Mouse (Mus musculus) embryonic fibroblast, embryonic 13.5 days (primary cell): ENCODE measurements around the gene Ttc39b. TPM values are rescaled to one million over a fixed set of nuclear protein-coding genes. Genes with fewer than 3 reads are reported as not detected.

Source experiments
- H3K27ac ChIP-seq: 2 replicates; pipeline ENCODE4 v1.5.1; 2012; ENCODE audit warnings: low read length, control low read depth, inconsistent platforms; ENCODE audit not compliant: insufficient read depth
- H3K4me1 ChIP-seq: 2 replicates; pipeline ENCODE4 v1.6.1; 2011; ENCODE audit warnings: low read length; ENCODE audit not compliant: control insufficient read depth, insufficient read depth
- H3K4me3 ChIP-seq: 2 replicates; pipeline ENCODE4 v1.5.1; 2011; ENCODE audit warnings: mild to moderate bottlenecking, control low read depth, low read length; ENCODE audit not compliant: insufficient read depth
- CTCF ChIP-seq: IDR thresholded peaks from 2 replicates; pipeline ENCODE4 v1.5.1; 2011; ENCODE audit warnings: mild to moderate bottlenecking, control low read depth, low read length, moderate library complexity, borderline replicate concordance; ENCODE audit not compliant: insufficient read depth
- POLR2A ChIP-seq: IDR thresholded peaks from 2 replicates; pipeline ENCODE4 v1.6.1; 2011; ENCODE audit warnings: low read depth, mild to moderate bottlenecking, control low read depth, low read length, moderate library complexity
- polyA plus RNA-seq: library from polyadenylated mRNA; stranded (reverse); fragments of >200 nt; gene quantifications from 2 replicates; pipeline ENCODE4 v1.2.4, GENCODE M21; 2011; ENCODE audit warnings: low read depth; ENCODE audit not compliant: missing spikeins, insufficient read length

Ttc39b gene
- polyA plus RNA-seq, 1 experiment: 34.6 TPM

- peak overlapping the region; percentile 82 for H3K27ac ChIP-seq
- no peak overlapping the region for H3K4me3 ChIP-seq
- TF ChIP-seq CTCF (no peak), POLR2A (no peak)
- H3K4me1 ChIP-seq: peaks cover 22% of the 10 kb centered on the region
Observed at GRCm38 (mm10) chr4:83308914-83309313, 15.1 kb downstream of the Ttc39b start.

GRCm38 (mm10) chr4:83307686-83308469 lies 16.2 kb downstream of the Ttc39b start:
- TF ChIP-seq POLR2A (no peak), CTCF (no peak)
- Histone ChIP-seq H3K4me3 (no peak overlapping the region), H3K27ac (no peak overlapping the region), H3K4me1 (peaks cover 25% of the 10 kb centered on the region)

DNA sequence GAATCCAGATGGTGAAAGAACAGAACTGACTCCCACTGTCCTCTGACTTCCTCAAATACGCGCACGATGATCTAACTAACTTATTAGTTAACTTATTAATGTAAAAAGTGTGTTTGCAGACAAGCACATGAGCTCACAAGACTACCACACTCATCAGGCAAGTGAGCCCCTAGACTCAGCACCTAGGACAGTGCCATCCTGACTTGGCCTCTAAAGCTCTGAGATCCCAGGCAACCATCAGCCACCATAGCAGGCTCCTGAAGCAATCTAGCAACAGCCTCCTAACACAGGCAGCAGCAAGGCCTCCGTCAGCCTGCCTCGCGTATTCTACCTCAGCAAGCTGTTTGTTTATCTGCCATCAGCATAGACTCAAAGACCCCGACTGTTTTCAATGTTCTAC lies 17.2 kb downstream of the Ttc39b start:
- TF ChIP-seq POLR2A (no peak), CTCF (no peak)
- H3K27ac ChIP-seq: no peak overlapping the region
- H3K4me3 ChIP-seq: no peak overlapping the region
- H3K4me1 ChIP-seq: peaks cover 28% of the 10 kb centered on the region

DNA sequence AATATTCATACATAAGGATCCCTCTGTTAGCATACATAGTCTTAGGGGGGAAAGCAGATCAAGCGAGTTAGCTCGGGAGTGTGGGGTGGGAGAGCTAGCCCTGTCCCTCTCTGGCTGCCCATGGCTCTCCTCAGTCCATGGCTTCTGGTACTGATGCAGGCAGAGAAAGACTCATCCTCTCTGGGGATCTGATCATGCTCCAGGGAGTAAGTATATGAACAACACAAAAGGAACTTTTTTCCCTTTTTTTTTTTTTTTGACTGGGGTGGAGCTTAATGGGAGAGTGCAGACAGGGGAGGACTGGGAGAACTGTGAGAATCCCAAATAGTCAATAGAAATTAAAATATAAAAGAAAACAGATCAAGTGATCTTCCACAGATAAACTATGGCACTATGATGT lies 19.0 kb downstream of the Ttc39b start:
- Histone ChIP-seq H3K4me3 (no peak overlapping the region), H3K27ac (no peak overlapping the region), H3K4me1 (peaks cover 33% of the 10 kb centered on the region)
- TF ChIP-seq POLR2A (no peak), CTCF (no peak)

DNA sequence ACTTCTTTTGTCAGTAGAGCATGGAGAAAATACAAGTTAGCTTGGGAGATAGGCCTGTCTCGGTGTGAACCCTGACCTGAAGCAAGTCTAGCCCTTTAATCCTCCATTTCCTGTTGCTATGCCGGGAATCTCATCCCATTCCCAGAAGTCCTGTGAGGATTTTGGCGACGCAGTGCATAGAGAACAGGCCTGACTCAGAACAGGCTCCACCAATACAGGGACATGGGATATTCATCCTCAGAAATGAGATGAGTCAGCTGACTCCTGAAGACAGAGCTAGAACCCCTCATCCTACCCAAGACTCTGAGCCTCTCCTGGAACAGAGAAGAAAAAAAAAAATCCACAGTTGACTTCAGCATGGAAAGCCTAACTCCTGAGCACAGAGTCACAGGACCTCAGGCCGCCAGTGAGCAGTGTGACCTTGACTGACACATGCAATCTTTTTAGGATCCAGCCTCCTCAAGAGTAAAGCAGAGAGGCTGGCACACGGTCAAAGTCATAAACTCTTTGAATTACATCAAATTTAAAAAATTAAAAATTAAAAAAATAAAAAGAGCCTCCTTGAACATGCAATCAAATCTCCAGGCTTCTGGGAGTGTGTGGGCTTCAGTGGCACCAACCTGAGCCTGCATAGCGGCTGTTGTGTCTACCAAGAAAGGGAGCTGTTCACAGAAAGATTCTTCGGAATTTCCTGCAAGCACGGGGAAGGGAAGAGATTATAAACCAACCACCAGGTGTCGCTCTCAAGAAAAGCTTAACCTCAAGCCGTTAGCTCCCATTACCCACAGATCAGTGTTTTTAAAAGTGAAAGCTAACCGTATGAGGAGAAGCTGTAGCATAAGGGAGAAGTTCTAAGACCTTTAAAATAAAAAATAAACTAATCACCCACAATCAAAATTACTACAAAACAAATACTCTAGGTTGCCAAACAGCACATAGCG lies 20.9 kb downstream of the Ttc39b start:
- Histone ChIP-seq H3K4me3 (no peak overlapping the region), H3K27ac (peak overlapping the region; percentile 97), H3K4me1 (peaks cover 26% of the 10 kb centered on the region)
- no peak for TF ChIP-seq POLR2A
- TF ChIP-seq CTCF: no peak

GRCm38 (mm10) chr4:83302123-83302737 lies 21.8 kb downstream of the Ttc39b start:
- no peak for TF ChIP-seq POLR2A
- TF ChIP-seq CTCF: no peak
- Histone ChIP-seq H3K4me3 (no peak overlapping the region), H3K4me1 (peaks cover 21% of the 10 kb centered on the region), H3K27ac (peak overlapping the region; percentile 97)

DNA sequence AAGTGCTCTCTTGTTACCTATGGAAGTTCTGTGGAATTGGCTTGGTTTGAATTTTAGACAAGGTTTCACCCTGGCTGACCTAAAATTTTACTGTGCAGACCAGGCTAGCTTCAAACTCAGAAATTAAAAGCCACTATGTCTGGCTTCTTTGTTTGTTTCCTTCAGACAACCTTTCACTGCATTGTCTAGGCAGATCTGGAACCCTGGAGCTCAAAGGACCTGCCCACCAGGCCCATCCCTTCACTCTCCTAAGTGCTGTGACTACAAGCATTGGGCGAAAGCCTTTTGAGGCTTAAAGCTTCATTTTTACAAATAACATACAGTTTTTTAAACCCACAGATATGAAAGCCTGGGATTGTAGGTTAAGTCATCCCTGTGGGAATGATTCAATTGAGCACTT lies 22.3 kb downstream of the Ttc39b start:
- TF ChIP-seq CTCF: no peak
- no peak for TF ChIP-seq POLR2A
- peak overlapping the region; percentile 97 for H3K27ac ChIP-seq
- H3K4me1 ChIP-seq: peaks cover 21% of the 10 kb centered on the region
- H3K4me3 ChIP-seq: no peak overlapping the region

DNA sequence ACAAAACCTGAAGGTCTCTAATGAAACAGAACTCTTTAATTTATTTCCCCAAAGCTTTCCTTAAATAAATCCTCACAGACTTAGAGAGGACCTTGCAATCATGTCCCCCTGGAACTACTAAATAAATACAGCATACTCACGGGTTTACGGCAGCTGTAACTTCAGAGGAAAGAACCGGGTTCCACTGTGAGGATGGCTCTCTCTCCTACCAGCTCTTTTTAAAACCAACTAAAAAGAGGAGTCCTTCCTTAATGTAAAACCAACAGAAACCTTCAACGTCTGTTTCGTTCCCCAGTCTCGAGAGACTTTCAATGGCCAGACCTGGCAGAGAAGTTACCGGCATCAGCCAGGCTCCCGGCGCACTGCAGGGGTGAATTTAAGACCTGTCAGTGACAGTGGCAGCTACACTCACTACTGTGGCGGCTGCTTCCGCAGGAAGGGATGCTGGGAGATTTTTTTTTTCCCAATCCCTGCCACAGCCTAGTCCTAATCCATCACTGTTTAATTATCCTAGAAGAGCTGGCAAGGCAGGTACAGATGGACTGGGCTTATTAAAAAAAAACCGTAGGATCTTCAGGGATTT lies 39.2 kb downstream of the Ttc39b start:
- Histone ChIP-seq H3K4me3 (0 out of 2 replicates have a peak overlapping the region, but pooled peaks have one; percentile 16), H3K4me1 (peaks cover 10% of the 10 kb centered on the region; the same call in 1 of the 2 replicates), H3K27ac (no peak overlapping the region)
- TF ChIP-seq POLR2A (no peak), CTCF (no peak)
